Mouse (Mus musculus) G1E (cell line): Measurements from ENCODE around the gene Rnf44.

ENCODE experiments used
- CTCF ChIP-seq: IDR thresholded peaks from 2 replicates; pipeline ENCODE4 v1.5.1; 2012; ENCODE audit warnings: low read depth, low read length, inconsistent platforms, mixed read lengths
- GATA1 ChIP-seq: IDR thresholded peaks from 2 replicates; pipeline ENCODE4 v1.6.1; 2012; ENCODE audit warnings: borderline replicate concordance, low read length, inconsistent platforms, mixed read lengths
- TAL1 ChIP-seq: conservative IDR thresholded peaks from 2 replicates; pipeline ENCODE4 v1.6.1; 2012; ENCODE audit warnings: low read depth, low read length, inconsistent platforms, mixed read lengths

DNA sequence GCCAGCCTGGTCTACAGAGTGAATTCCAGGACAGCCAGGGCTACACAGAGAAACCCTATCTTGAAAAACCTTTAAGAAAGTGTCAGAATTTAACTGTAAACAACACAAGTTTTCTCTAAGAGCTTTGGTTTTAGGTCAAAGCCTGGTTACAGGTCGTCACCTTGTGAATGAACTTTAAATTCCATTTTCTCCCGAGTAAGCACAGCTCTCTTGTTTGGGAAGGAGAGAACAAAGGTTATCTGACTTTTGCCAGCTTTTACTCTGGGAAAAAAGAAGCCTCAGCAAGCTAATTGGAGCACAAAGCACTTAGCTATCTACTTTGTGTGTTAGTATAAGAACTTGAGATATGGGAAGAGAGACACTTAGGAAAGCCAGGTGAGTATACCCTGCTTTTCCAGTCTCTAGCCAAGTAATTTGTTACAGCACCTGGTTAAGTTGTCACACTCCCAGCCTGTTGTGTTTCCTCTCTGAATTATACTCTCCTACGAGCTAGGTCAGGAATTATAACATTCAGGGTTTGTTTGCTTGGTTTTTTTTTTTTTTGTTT lies 60.9 kb downstream of the Rnf44 start:
- TF ChIP-seq CTCF (no peak), TAL1 (no peak), GATA1 (no peak)
